Mouse (Mus musculus): Measurements from ENCODE around the gene Mkrn1.
A peak's percentile ranks its signal among the peaks of the same experiment; 100 is the strongest.
"Not testable (repeated sequence)": the region's sequence is repeated elsewhere in the genome, so short reads cannot be mapped to it uniquely, and the experiment has no call there.

The Mkrn1 gene

DNA sequence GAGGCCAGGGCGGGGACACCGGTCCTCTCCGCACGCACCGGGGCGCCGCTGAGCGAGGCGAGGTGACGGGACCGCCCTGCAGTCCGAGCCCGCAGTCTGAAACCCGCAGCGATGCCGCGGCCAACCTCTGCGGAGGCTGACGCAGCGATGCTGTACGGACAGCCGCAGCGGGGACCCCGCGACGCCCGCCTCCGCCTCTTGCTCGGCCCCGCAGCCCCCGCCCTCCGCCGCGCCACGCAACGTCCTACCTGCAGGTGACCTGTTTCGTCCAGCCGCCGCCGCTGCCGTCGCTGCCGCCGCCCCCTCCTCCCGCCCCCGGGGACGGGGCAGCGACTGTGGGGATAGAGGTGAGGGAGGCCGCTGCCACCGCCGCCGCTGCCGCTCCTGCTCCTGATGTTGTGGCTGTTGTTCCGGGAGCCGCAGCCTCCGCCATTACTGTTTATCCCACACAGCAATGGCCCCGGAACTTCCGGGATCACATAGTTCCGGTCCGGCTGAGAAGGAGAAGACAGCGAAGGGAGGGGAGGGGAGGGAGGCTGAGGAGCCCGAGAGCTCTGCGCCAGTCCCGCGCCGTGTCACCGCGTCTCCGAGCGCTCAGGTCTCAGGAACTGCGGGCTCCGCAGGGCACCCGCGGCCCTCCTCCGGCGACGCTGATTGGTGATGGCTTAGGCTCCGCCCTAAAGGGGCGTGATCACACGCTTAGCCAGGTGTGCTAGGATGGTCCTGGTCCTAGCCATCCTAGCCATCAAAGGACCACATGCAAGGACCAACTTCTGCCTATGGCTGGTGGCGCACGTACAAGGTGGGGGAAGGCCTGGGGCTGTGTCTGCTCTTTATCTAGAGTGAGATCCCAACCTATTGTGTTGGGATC lies at the start of gene Mkrn1:
Gene Mkrn1, minus strand, starts transcription at position 612 of the 871 bp plus-strand sequence.
- peak; percentile 78 to 88 for DNase-seq

DNA sequence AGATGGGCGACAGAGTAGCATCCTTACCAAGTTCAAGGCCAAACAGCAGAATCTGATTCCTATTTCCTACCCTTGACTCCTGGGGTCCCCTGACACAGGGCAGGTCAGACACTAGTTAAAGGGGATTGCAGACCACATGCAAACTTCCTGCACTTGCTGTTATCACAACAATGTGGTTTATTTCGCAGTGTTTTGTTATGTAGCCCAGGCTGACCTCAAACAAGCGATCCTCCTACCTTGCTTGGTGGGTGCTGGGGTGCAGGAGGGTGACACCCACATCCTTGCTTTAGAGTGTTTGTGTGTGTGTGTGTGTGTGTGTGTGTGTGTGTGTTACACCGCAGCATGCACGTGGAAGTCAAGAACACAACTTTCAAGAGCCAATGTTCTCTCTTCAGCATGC lies 49.2 kb upstream of the Mkrn1 start:
- no peak for DNase-seq

- DNase-seq = peak; percentile 89 to 92
These were observed 42.6 kb upstream of the Mkrn1 start for GRCm38 (mm10) chr6:39462621-39463538.

GRCm38 (mm10) chr6:39460040-39460439 lies 39.8 kb upstream of the Mkrn1 start:
- peak; percentile 54 to 62 for DNase-seq

- no peak for DNase-seq
These were observed 35.3 kb upstream of the Mkrn1 start for GRCm38 (mm10) chr6:39455339-39456160.

DNA sequence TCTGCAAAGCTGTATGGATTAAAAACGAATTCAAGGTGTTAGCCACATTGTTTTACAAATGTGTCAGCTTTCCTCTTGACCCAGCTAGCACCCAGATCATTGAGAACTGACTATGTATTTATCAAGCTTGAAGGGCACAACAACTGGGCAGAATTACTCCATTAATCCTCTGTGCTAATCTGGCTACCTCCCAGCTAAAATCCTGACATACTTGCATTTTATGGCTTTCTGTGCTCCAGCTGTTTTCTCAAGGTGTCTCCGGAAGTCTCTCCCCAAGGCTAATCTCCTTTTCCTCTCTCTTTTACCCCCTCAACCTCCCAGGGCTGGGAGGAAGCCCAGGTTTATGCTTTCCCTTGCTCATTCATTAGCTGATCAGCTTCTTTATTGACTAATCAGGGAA lies 34.4 kb upstream of the Mkrn1 start:
- no peak for DNase-seq

- DNase-seq = no peak
These were observed 33.3 kb upstream of the Mkrn1 start for GRCm38 (mm10) chr6:39453564-39453963.

GRCm38 (mm10) chr6:39451033-39451432 lies 30.8 kb upstream of the Mkrn1 start:
- no peak for DNase-seq

DNA sequence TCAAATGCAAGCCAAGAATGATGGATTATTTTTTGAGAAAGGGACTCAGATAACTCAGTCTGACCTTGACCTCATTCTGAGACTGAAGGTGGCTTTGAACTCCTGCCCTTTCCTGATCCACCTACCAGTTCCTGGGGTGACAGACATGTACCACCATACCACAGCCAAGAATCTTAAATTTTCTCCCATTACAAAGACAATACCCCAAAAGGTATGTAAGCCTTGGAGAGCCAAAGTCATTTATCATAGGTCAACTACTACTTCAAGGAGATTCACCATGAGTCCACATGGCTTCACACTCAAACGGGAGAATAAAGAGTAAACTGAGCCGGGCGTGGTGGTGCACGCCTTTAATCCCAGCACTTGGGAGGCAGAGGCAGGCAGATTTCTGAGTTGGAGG lies 30.3 kb upstream of the Mkrn1 start:
- no peak for DNase-seq

GRCm38 (mm10) chr6:39447429-39448185 lies 27.3 kb upstream of the Mkrn1 start:
- no peak for DNase-seq

DNA sequence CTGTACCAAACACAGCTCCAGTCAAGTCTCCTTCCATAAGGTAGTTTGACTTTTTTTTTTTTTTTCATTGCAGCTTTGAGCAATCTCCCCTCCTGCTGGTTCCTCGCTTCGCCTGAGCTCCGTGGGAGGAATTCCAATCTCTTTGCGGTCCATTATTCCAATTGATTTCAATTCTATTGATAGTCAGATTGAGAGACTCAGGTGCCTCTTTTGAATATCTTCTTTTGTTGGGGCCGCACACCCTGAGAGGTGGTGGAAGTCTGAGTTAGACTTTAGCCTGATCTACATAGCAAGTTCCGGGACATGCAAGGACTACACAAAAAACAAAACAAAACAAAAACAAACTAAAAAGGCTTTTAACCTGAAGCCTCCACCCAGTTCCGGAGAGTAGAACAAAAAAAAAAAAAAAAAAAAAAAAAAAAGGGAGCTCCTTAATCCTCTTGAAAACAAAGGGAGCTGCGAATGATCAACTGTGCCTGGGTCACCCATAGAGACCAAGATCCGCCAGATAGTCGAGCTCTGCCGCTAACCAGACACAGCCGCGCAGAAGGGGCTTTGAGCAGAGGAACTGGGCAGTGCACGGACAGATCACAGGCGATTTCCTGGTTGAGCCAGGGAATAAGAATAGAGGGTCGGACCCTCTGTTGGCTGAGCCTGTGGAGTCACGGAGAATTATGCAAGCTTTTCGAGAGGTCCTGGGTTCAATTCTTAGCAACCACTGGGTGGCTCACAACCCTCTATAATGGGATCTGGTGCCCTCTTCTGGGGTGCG lies 25.7 kb upstream of the Mkrn1 start:
- DNase-seq = peak in 1 of 2 experiments; percentile 25

GRCm38 (mm10) chr6:39442786-39443287 lies 22.6 kb upstream of the Mkrn1 start:
- DNase-seq = no peak

DNA sequence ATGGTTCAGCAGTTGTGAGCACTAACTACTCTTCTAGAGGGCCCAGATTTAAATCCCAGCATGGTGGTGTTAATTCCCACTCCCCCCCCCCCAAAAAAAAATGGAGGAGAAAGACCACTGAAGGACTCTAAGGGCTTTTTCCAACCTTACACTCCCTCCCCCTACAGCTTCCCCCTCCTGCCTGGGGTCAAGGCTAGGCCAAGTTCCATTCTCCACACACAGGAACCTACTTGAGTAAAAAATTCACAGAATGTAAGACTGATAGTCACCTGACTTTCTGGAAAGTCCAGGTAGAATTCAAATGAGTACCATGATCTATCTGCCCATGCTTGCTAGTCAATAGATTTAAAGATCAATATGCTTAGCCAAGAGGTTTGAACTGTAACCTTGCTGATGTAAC lies 19.9 kb upstream of the Mkrn1 start:
- no peak for DNase-seq

DNA sequence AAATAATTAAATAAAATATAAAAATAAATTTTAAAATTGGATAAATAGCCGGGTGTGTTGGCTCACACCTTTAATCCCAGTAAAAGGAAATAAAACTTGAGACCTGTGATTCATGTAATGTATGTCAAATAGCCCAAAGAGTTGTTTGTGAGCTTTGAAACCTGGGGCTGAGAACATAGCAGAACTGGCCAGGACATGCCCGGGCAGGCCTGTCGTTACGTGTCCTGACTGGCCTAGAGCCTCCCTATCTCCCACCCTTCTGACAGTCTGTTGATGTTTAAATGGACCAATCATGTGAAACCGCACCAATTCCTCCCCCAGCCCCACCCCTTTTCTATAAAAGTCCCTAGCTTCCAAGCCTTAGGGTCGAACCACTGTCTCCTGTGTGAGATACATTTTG lies 17.3 kb upstream of the Mkrn1 start:
- DNase-seq = not testable (repeated sequence)

DNA sequence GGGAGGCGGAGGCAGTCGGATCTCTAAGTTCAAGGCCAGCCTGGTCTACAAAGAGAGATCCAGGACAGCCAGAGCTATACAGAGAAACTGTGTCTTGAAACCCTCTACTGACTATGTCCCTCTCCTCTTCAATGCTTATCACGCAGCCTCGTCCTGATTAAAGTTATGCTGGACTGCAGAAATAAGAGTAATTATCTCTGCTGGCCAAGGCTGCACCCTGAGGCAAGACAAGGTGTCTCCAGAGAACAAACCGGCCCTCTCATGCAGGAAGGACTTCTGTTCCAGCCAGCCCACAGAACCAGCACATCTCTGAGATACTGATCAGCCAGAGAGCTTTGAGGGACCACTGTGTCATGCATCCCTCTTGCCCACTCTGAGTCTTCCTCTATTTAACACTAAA lies 15.6 kb upstream of the Mkrn1 start:
- no peak for DNase-seq

GRCm38 (mm10) chr6:39434886-39435492 lies 14.7 kb upstream of the Mkrn1 start:
- DNase-seq = no peak

GRCm38 (mm10) chr6:39434111-39434885 lies 14.0 kb upstream of the Mkrn1 start:
- DNase-seq = no peak

DNA sequence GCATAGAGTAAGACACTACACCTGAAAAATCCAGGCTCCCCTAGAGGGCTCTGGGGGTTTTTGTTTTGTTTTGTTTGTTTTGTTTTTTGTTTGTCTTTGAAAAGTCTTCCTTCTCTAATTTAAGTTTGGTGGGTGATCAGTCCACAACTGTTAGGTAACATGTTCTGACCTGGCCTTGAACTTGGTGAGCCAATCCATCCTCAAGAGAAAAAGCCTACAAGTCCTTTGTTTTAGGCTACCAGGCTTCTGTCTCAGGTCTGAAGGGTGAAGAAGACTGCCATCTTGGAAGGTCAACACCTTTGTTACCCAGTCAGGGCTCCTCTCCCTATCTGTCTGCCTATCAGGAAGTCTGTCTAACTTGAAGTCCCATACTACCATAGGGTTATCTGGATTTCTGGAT lies 13.4 kb upstream of the Mkrn1 start:
- DNase-seq = no peak

DNA sequence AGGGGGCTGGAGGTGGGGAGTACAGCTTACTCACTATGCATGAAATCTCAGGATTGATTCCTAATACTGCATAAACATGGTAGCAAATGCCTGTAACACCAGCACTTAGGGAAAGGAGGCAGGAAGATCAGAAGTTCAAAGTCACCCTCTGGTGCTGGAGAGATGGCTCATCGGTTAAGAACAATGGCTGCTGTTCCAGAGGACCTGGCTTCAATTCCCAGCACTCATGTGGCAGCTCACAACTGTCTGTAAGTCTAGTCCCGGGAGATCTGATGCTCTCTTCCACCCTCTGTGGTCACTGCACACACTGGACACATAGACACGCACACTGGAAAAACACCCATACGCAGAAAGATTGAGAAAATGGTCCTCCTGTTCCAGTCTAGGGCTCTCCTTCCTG lies 12.9 kb upstream of the Mkrn1 start:
- DNase-seq = no peak

DNA sequence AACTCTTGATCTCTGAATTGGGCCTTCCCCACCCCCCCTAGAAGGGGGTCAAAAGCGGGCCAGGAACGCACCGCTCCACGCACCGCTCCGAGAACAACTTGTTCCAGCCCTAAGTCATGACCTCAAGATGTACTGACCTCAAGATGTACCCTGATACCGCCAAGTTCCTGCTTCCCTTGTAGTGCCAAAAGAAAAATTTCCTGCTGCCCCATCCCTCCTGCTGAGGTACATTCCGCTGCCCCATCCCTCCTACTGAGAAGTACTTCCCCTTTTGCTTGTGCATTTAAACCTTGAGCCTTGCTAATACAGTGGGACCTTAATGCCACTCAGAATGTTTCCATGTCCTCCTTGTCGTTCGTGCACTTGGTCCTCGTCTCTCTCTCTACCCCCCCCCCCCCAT lies 10.5 kb upstream of the Mkrn1 start:
- no peak for DNase-seq

Measured in kidney, postnatal 4 days (tissue).